Mouse (Mus musculus) E14TG2a.4 (cell line): Measurements from ENCODE around the gene Ugt1a9.
"Not testable (repeated sequence)": the region's sequence is repeated elsewhere in the genome, so short reads cannot be mapped to it uniquely, and the experiment has no call there.

Experiments
- H3K27me3 ChIP-seq: 2 replicates; pipeline ENCODE4 v1.6.1; 2014; ENCODE audit warnings: low read length, control low read depth; ENCODE audit not compliant: insufficient read depth
- H3K36me3 ChIP-seq: 2 replicates; pipeline ENCODE4 v1.6.1; 2014; ENCODE audit warnings: low read length, control low read depth; ENCODE audit not compliant: insufficient read depth
- H3K4me1 ChIP-seq: replicated peaks from 2 replicates; pipeline ENCODE4 v1.6.1; 2014; ENCODE audit warnings: low read depth, low read length, control low read depth
- H3K4me3 ChIP-seq: replicated peaks from 2 replicates; pipeline ENCODE4 v1.5.1; 2014; ENCODE audit warnings: mild to moderate bottlenecking, low read length
- H3K9me3 ChIP-seq: 2 replicates; pipeline ENCODE4 v1.6.1; 2014; ENCODE audit warnings: low read length, control low read depth
- CTCF ChIP-seq: conservative IDR thresholded peaks from 2 replicates; pipeline ENCODE4 v1.5.1; 2014; ENCODE audit warnings: low read length
- NANOG ChIP-seq: IDR thresholded peaks from 2 replicates; pipeline ENCODE4 v1.6.1; 2014; ENCODE audit warnings: borderline replicate concordance, low read length, mixed read lengths
- POU5F1 ChIP-seq: IDR thresholded peaks from 2 replicates; pipeline ENCODE4 v1.6.1; 2014; ENCODE audit warnings: low read length, borderline replicate concordance

The Ugt1a9 gene

DNA sequence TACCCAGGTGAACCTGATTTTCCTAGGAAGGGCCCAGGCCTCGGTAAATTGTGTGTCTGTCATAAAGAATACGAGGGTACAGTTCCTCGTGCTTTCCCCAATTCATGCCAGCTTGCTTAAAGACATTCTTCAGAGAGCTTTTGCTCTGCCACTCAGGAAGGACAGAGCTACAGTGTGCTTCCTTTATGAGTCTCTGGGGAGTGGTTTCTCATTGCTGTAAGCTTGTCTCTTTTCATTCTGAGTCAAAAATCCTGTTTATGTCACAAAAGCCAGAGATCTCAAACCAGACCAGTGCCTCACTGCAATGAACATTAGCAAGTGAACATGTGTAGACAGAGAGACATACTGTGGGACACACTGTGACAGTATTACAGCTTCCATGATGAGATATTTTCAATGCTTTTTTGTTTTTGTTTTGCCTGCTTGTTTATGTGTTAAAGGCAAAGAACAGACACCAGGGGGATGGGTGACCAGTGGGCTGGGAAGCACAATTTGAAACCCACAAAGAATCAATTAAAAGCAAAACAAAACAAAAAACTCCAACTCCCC, 63.4 kb downstream of the Ugt1a9 start:
- TF ChIP-seq CTCF (no peak), NANOG (no peak), POU5F1 (no peak)
- Histone ChIP-seq H3K4me1 (no peaks in the 10 kb centered on the region), H3K27me3 (no peaks in the 10 kb centered on the region), H3K4me3 (no peak overlapping the region), H3K9me3 (no peaks in the 10 kb centered on the region), H3K36me3 (no peaks in the 10 kb centered on the region)

DNA sequence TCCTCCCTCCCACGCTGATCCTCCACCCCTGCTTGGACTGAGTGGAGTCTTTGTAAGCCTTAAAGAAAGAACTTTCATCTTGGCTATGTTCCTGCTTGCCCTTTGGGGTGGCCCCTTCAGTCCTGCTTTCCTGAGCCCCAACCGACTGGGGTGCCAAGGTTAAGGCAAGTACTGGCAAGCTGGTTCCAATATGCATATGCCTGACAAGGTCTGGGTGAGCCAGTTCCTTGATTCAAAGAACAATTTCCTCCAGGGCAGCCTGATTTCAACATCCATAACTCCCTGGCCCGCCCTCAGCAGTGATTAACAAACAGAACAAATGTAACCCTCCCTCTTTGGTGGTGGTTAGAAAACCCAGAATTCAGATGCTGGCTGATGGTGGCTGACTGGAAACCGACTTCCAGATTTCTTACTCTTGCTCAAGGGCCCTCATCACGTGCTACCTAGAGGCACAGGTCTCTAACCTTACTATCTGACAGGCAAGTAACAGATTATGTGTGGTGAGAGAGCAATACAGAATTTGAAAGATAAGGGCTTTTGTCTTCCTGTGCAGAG, 63.9 kb downstream of the Ugt1a9 start, which contains the start of gene Ugt1a6a:
Gene Ugt1a6a, plus strand, starts transcription at position 353 of the 555 bp plus-strand sequence.
- not testable (repeated sequence) for H3K4me3 ChIP-seq, H3K27me3 ChIP-seq, H3K9me3 ChIP-seq

DNA sequence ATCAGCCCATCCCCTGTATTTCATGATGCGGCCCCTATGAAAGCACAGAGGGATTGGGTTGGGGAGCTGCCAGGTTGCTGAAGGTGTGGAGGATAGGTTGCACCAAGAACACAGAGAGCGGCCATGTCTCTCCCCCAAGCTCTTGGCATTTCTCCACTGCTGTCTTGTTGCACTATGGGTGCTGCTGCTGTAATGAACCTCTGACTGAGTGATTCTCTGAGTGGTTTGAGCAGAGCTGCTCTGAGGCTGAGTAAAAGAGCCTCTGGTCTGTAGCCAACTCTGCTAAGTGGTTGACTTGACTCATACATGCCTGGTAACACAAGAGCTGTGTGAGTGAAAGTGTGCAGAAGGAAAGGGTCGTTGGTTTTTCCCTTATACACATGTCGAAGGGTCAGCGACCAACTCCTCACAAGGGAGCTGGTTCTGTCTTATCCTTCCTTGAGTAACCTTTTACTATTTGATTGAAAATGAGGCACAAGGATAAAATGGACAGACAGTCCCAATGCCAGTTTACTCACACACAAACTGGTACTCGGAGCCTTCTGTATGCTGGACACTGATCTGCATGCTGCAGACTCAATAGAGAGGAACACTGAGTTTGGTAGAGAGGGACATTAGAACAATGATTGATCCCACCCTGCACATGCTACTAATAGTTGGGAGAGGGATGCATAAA, 64.8 kb downstream of the Ugt1a9 start:
- not testable (repeated sequence) for H3K4me3 ChIP-seq, H3K4me1 ChIP-seq, H3K27me3 ChIP-seq, H3K36me3 ChIP-seq, H3K9me3 ChIP-seq

More for the DNA sequence above, 63.9 kb downstream of the Ugt1a9 start, which contains the start of gene Ugt1a6a:
- H3K4me1 ChIP-seq, H3K36me3 ChIP-seq: not testable (repeated sequence)

DNA sequence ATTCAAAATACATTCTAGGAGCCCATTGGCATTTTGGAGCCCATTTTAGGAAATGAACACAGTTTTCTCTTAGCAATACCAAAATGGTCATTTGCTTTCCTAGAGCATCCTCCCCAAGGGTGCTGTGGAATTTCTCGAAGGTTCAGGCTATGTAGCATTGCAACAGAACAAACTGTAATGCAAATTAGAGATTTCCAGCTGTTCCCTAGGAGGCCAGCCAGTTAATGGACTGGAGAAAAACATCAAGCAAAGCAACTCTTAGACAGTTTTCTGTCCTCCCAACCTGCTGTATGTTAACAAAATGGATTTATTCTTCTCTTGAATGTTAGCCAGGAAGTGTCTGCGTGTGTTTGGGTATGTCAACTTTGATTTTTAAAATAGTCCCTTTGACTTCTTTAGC, 66.0 kb downstream of the Ugt1a9 start:
- TF ChIP-seq CTCF (no peak), NANOG (no peak), POU5F1 (no peak)
- no peaks in the 10 kb centered on the region for H3K27me3 ChIP-seq
- no peak overlapping the region for H3K4me3 ChIP-seq
- no peaks in the 10 kb centered on the region for H3K4me1 ChIP-seq
- H3K36me3 ChIP-seq: no peaks in the 10 kb centered on the region
- H3K9me3 ChIP-seq: no peaks in the 10 kb centered on the region

GRCm38 (mm10) chr1:88137264-88137663, 66.7 kb downstream of the Ugt1a9 start:
- H3K36me3 ChIP-seq: no peaks in the 10 kb centered on the region
- peaks cover 1% of the 10 kb centered on the region; the same call in 1 of the 2 replicates for H3K9me3 ChIP-seq
- no peak overlapping the region for H3K4me3 ChIP-seq
- no peak for TF ChIP-seq NANOG
- TF ChIP-seq POU5F1: no peak
- no peak for TF ChIP-seq CTCF
- no peaks in the 10 kb centered on the region for H3K27me3 ChIP-seq
- H3K4me1 ChIP-seq: no peaks in the 10 kb centered on the region

GRCm38 (mm10) chr1:88138145-88138544, 67.5 kb downstream of the Ugt1a9 start:
- TF ChIP-seq CTCF (no peak), POU5F1 (no peak), NANOG (no peak)
- Histone ChIP-seq H3K9me3 (peaks cover 6% of the 10 kb centered on the region; the same call in 1 of the 2 replicates), H3K4me1 (no peaks in the 10 kb centered on the region), H3K27me3 (no peaks in the 10 kb centered on the region), H3K36me3 (no peaks in the 10 kb centered on the region), H3K4me3 (no peak overlapping the region)

DNA sequence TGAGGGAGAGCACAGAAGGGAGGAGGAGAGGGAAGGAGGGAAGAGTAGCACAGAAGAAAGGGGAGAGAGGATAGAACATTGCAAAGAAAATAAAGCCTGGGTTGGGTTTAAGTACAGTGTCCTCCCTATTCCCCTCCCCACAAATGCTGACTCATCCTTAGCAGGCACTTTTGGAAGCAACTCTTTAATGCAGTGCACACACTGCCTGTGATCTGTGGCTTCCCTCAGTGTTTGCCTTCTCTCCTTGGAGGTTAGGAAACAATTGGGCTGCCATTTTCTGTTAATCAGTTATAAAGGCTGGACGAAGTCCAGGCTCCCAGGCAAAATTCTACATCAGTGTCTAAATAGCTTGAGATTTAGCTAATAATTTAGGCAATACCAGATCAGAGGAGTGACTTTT, 69.9 kb downstream of the Ugt1a9 start:
- not testable (repeated sequence) for H3K36me3 ChIP-seq, H3K4me3 ChIP-seq, H3K4me1 ChIP-seq, H3K27me3 ChIP-seq
- peaks cover 15% of the 10 kb centered on the region for H3K9me3 ChIP-seq

GRCm38 (mm10) chr1:88143966-88144675, 73.5 kb downstream of the Ugt1a9 start:
- not testable (repeated sequence) for H3K4me1 ChIP-seq, H3K36me3 ChIP-seq, H3K4me3 ChIP-seq, H3K27me3 ChIP-seq
- 0 out of 2 replicates have a peak, but pooled peaks have one; percentile 6 for TF ChIP-seq CTCF
- H3K9me3 ChIP-seq: peaks cover 15% of the 10 kb centered on the region

DNA sequence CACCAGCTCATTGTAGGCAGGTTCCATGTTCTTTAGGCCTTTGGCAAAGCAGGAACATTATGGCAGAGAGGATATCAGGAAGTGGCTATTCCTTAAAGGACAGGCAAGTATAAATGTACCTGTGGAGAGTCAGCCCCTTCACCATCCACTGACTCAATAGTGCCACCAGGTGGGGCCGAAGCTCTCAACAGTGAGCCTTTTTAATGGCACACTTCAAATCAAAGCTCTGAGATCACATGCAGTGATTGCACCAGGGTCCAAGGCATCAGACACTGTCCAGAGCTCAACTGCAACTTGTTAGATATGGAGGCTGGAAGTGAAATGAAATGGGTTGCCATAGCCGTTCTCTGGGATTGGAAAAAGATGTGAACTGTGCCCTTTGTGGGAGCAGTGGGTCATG, 74.7 kb downstream of the Ugt1a9 start:
- not testable (repeated sequence) for H3K4me3 ChIP-seq, H3K27me3 ChIP-seq, H3K36me3 ChIP-seq, H3K4me1 ChIP-seq
- peaks cover 15% of the 10 kb centered on the region for H3K9me3 ChIP-seq
- TF ChIP-seq CTCF: peak; percentile 12; the same call in 1 of the 2 replicates
